Mouse (Mus musculus) left cerebral cortex, postnatal 4 days (tissue): ENCODE measurements around the gene Nr1i2. TPM values are rescaled to one million over a fixed set of nuclear protein-coding genes. Genes with fewer than 3 reads are reported as not detected.
A peak's percentile ranks its signal among the peaks of the same experiment; 100 is the strongest.
"Not testable (repeated sequence)": the region's sequence is repeated elsewhere in the genome, so short reads cannot be mapped to it uniquely, and the experiment has no call there.

ENCODE experiments used
- DNase-seq: peaks from one replicate; pipeline ENCODE4 v3.0.0-alpha.2; 2022
- intact Hi-C: fragments of 180-260 bp; cut with DNase I; formaldehyde crosslinking; loops from one replicate; pipeline ENCODE4 v1.15.1; 2025
- total RNA-seq, 2 experiments: library from RNA; stranded (reverse); gene quantifications; 2 replicates each; pipeline ENCODE4 v1.2.3; 2021

Nr1i2 gene
- total RNA-seq, result not detected

DNA sequence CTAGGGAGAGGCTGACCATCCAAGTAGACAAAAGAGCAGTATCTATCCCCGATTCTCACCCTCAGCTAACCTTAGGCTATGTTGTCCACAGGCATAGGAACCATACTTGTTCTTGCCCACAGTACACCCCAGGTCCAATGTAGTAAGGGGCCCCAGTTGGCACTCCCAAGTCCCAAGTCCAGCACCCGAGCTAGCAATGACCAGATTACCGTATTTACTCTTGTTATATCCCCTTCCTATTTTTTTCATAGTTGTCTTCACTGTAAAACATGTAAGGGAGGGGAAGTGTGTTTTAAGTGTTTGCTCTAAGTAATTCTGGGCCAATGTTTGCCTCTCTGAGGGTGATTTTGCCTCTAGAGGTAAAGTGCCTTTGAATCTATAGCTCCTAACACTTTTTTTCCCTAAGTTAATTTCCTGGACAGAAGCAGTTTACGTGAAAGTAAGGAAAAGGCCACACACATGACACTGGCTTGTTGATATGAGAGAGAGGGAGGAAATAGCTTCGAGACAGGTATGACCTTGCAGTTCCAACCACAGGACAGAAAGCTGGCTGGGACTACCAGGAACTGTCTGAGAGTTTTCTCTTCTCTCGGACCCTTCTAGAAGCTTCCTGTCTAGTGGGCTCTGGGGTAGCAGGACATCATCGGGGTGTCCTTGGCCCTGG lies at the start of gene Nr1i2:
Gene Nr1i2, minus strand, starts transcription at position 140 of the 664 bp plus-strand sequence.
- no peak for DNase-seq
- intact Hi-C loops, result no loop called here

DNA sequence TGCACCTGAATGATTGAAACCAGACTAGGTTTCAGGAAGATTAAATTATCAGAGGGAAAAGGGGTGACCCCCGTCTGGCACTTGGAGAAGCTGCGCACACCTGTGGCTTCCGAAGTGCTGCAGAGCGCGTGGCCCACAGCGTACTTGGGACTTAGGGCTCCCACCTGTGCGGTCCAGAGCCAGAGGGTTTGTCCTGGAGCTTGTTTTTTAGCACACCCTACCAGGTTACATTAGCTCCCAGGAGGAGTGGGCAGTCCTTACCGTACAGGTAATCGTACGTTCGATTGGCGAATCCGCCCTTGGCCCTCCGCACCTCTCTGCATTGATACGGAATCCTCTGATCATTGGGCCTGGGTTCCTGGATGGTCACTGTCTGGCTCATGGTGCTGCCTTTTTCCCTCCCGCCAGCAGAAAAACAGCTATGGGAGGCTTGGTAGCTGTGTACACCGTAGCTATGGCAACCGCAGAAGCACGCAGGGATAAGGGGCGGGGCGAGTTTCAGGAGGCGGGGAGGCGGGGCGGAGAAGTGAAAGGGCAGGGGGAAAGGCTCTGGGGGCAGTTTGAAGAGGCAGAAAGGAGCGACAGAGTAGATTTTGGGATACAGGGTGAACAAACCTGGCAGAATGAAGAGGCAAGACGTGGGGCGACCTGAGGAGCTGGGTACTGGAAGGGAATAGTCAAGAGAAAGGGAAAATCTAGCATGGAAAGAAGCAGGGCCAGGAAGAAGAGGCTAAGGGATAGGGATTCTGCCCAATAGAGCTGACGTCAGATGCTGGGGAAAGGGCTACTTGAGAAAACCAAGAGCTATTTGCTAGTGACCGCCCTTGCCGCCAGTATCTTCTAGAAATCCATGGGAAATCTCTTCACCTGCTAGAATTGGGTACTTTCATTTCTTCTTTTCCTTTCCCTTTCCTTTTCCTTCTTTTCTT lies 47.0 kb upstream of the Nr1i2 start, which contains the start of gene Maats1:
Gene Maats1, minus strand, starts transcription at position 748 of the 929 bp plus-strand sequence.
- peak; percentile 79 for DNase-seq
- intact Hi-C loops, result no loop called here

- intact Hi-C loops, result not testable (repeated sequence)
Measured at GRCm38 (mm10) chr16:38338077-38338476, 43.5 kb upstream of the Nr1i2 start.

GRCm38 (mm10) chr16:38334431-38334830 lies 39.8 kb upstream of the Nr1i2 start:
- intact Hi-C loops, result no loop called here
- no peak for DNase-seq

More at GRCm38 (mm10) chr16:38338077-38338476, 43.5 kb upstream of the Nr1i2 start:
- not testable (repeated sequence) for DNase-seq

GRCm38 (mm10) chr16:38329340-38329739 lies 34.7 kb upstream of the Nr1i2 start:
- no peak for DNase-seq

DNA sequence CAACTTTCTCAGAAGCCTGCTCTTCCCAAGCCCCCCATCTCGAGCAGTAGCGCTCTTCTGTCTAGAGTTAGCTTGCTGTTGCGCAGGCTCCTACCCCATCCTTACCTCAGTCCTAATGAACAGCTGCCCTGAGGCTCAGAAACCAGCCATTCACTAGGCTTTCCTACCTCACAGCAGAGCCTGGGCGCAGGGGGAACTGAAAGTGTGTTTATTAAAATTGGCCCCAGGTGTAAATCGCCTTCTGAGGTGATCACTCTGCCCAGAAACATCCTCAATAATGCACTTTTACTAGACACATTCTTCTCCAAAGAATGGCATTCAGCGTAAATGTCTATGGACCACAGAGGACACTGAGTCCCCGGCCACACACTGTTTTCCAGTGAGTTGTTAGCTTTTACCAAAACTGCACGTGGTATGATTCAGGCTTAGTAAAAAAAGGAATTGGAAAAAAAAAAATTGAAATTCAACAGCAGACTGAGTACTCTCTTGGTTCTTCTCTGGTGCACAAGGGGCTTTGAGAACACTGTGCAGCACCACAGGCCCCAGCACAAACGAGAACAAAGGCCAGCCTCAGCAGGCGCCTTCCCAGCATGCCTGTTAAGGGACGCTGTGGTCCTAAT lies 32.3 kb upstream of the Nr1i2 start:
- DNase-seq, result no peak
- intact Hi-C loops, result no loop called here

More at GRCm38 (mm10) chr16:38329340-38329739, 34.7 kb upstream of the Nr1i2 start:
- intact Hi-C loops, result no loop called here

- DNase-seq, result no peak
- intact Hi-C loops, result no loop called here
Measured at GRCm38 (mm10) chr16:38324311-38324710, 29.7 kb upstream of the Nr1i2 start.

GRCm38 (mm10) chr16:38321452-38321935 lies 26.9 kb upstream of the Nr1i2 start:
- intact Hi-C loops, result no loop called here
- peak; percentile 63 for DNase-seq

GRCm38 (mm10) chr16:38319087-38319486 lies 24.5 kb upstream of the Nr1i2 start:
- DNase-seq, result no peak
- intact Hi-C loops, result no loop called here

- intact Hi-C loops, result no loop called here
- no peak for DNase-seq
Measured at GRCm38 (mm10) chr16:38318492-38318891, 23.9 kb upstream of the Nr1i2 start.

DNA sequence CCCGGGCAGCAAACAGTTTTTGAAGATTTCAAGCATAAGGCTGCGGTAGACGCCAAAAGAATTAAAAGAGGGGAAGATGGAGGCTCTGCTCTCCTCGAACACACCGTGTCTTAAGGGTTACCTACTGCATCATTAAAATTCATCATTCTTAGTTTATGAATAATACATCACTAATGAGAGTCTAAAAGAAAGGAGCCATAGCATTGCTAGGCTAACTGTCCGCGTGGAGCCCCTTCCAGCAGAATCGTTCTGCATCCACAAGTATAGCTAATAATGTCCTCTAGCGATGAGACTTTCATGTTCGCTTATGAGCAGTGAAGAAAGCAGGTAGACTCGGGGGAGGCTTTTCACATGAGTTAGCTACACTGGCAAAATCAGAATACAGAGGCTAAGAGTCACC lies 13.6 kb upstream of the Nr1i2 start:
- intact Hi-C loops, result no loop called here
- DNase-seq, result no peak

DNA sequence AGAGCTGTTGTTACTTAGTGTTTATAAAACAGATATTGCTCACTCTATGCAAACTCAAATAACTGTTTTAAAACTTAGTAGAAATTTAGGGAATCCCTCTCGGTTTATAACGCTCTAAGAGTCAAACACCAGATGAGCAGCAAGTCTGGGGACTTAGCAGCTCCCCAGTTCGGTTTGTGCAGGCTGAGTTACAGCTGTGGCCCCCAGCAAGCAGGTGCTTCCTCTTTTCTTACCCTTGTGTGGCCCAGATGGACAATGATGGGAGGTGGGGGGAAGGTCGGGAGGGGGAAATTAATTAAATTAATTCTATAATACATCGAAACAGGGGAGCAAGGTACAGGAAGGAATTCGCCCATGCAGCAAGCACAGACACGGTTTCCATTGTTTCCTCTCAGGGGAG lies 13.0 kb upstream of the Nr1i2 start:
- intact Hi-C loops, result no loop called here
- DNase-seq, result no peak

- intact Hi-C loops, result no loop called here
- DNase-seq, result no peak
Measured at GRCm38 (mm10) chr16:38307221-38307605, 12.6 kb upstream of the Nr1i2 start.

- intact Hi-C loops, result no loop called here
- DNase-seq, result peak; percentile 4
Measured at GRCm38 (mm10) chr16:38306571-38307220, 12.1 kb upstream of the Nr1i2 start.

GRCm38 (mm10) chr16:38304460-38305194 lies 10.0 kb upstream of the Nr1i2 start:
- peak; percentile 8 for DNase-seq
- intact Hi-C loops, result no loop called here

- DNase-seq, result no peak
- intact Hi-C loops, result no loop called here
Measured at GRCm38 (mm10) chr16:38302367-38302766, 7.7 kb upstream of the Nr1i2 start.

DNA sequence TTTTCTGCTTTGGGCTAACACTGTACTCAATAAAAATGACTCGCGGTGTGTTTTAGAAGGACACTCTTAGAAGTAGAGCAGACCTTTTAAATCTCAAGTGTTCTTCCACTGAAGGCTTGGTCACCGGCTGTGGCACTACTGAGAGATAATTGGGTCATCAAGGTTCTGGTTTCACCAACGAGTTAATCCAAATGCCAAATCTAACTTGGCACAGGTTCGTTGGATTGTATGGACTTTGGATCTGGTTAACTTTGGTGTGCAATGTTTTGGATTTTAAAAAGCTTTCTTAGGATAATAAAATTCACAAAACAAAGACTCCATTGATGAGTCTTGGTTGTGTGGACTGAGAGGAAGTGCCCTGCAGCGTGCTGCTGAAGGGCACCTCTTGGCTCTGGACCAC lies 3.8 kb upstream of the Nr1i2 start:
- intact Hi-C loops, result no loop called here
- DNase-seq, result no peak

DNA sequence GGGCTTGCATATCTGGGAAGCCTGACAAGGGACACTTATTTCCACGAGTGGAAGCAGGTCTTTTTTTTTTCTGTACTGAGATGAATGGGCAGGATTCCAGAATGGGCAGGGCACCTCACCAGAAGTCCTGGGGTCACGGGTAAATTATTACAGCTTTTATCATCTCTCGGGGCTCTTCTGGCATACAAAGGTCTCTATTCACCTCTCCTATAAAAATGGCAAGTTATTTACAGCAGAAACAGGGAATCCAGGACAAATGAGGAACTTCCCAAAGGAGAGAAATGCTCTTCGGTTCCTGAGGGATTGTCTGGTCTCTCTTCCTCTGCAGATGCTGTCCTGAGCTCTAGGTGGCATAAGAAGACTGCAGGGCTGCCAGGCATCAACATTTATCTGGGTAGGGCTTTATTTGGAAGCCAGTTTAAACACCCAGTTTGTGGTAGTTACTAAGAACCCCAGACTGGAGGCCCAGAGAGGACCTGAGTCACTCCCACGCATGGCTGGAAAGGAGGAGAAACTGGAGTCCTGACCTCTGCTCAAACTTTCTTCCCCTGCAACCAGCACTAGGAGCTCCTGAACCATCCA lies 816 bp upstream of the Nr1i2 start:
- no peak for DNase-seq
- intact Hi-C loops, result no loop called here

GRCm38 (mm10) chr16:38290151-38290550 lies 4.5 kb downstream of the Nr1i2 start:
- no peak for DNase-seq
- intact Hi-C loops, result no loop called here

- intact Hi-C loops, result no loop called here
- no peak for DNase-seq
Measured at GRCm38 (mm10) chr16:38288851-38289250, 5.8 kb downstream of the Nr1i2 start.
